Mouse (Mus musculus): ENCODE results near the gene Eif4g1. TPM values are rescaled to one million over a fixed set of nuclear protein-coding genes. Genes with fewer than 3 reads are reported as not detected.

Gene Eif4g1
- total and polyA plus RNA-seq, 3 experiments: 403 to 519 (median 473) TPM

DNA sequence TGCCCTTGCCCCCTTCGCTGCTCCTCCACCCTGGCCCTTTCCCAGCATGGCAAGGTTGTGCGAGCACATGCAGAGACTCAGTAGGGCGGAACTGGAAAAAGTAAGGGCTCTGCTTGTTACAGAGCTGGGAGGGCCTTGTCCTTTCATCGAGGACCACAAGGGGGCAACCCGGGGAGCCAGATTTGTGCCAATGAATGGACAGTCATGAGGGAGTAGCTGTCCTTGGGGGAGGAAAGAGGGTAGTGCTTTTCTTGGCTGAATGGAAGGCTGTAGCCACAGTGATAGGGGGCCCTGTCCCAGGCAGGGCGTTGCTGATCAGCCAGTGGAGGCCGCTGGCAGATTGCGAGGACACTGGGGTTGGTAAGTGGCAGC is 34.4 kb downstream of the Eif4g1 start (continued):
- peak; percentile 71 for TF ChIP-seq SMC3 (IDR thresholded peaks at IDR 0.05; ENCODE audit: low read depth, low read length)
- no peak for TF ChIP-seq SIN3A (IDR thresholded peaks at IDR 0.05; ENCODE audit: low read length)
- TF ChIP-seq CHD1 (IDR thresholded peaks at IDR 0.05; ENCODE audit: low read depth, low read length): no peak
- no peak for TF ChIP-seq ZC3H11A (IDR thresholded peaks at IDR 0.05; ENCODE audit: low read depth, low read length)
- no peak for TF ChIP-seq E2F4 (IDR thresholded peaks at IDR 0.05; ENCODE audit: insufficient replicate concordance, low read depth, low read length)
- TF ChIP-seq POLR2A (IDR thresholded peaks at IDR 0.05; ENCODE audit: low read depth, low read length): no peak
- no peak for TF ChIP-seq ZKSCAN1 (IDR thresholded peaks at IDR 0.05; ENCODE audit: borderline replicate concordance, low read depth, low read length)

DNA sequence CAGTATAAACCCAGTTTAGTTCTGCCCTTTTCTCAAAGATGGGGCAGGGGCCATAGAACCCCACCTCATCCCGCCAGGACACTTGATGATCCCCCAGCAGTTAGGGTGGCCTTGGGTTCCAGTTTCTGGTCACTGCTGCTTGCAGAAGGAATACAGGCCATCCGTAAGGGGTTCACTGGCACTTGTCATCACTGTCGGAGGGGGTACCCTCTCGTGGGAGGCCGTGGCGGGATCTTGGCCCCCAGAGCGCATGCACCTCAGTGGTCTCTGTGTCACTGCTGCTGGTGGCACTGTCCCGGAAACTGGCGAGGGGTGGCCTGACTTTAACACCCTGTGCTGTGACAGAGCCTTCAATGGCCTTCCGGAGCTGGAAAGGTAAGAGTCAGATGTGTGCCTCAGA is 35.0 kb downstream of the Eif4g1 start:
- no peak overlapping the region for H3K4me3 ChIP-seq (replicated peaks in 1 of 3; ENCODE audit: low read depth in 2 of 3, low read length in 2 of 3, poor library complexity in 1 of 3)
- dilution Hi-C loops (cut with MboI; ENCODE audit: extremely low pct_ligation_motif_present, extremely low pct_unique_long_range_greater_than_20kb, low sequenced_read_pairs): no loop called here

DNA sequence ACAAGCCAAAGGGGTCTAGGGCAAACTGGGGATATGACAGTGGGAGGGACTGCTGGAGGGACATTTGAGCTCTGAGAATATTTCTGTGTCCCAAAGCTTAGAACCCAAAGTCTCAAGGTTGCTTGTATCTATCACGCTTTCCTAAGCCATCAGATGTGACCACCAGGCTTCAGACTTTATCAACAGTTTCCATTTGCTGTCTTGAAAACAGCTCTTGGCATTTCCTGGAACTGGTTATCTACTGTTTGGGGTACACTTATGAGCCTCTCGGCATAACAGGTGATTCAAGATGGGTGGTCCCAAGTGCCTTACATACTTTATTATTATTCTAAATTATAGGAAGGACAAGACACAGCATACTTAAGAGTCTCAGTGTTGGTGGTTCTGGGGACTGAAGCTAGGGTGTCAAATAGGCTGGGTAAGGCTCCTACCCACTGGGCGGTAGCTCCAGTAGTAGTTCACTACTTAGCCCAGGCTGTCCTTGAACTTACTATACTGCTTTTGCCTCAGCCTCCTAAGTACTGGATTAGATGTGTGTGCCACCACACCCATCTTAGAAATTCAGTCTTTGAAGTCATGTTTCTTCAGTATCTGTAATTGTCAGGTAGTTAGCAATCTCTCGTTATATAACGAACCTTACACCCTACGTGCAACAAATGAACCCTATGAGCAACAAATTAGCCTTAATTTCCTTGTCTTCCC is 35.7 kb downstream of the Eif4g1 start:
- dilution Hi-C loops (cut with MboI; ENCODE audit: extremely low pct_ligation_motif_present, extremely low pct_unique_long_range_greater_than_20kb, low sequenced_read_pairs): no loop called here
- H3K27me3 ChIP-seq (replicated peaks): no peaks in the 10 kb centered on the region
- no peak for DNase-seq (ENCODE audit: extremely low read depth)
- peaks cover 13 to 58% of the 10 kb centered on the region in 2 experiments for H3K4me1 ChIP-seq (ENCODE audit: control insufficient read depth in 1 of 2, insufficient read depth in 2 of 2)
- no peak overlapping the region for H3K27ac ChIP-seq (ENCODE audit: insufficient read depth, low read depth)
- peaks cover 0 to 25% of the 10 kb centered on the region in 2 experiments for H3K36me3 ChIP-seq (replicated peaks in 1 of 2; ENCODE audit: control insufficient read depth in 1 of 2, insufficient read depth in 1 of 2, low read length in 1 of 2)
- TF ChIP-seq CTCF (conservative IDR thresholded peaks at IDR 0.05 in 1 of 2, IDR thresholded peaks at IDR 0.05 in 1 of 2; ENCODE audit: low read depth in 2 of 2, low read length in 2 of 2) (no peak), GABPA (IDR thresholded peaks at IDR 0.05; ENCODE audit: insufficient replicate concordance, low read depth, low read length) (no peak), HCFC1 (IDR thresholded peaks at IDR 0.05; ENCODE audit: low read depth, low read length) (no peak), E2F4 (IDR thresholded peaks at IDR 0.05; ENCODE audit: insufficient replicate concordance, low read depth, low read length) (no peak), TCF12 (IDR thresholded peaks at IDR 0.05; ENCODE audit: low read depth, low read length) (no peak), TBP (conservative IDR thresholded peaks at IDR 0.05; ENCODE audit: low read depth, low read length) (no peak), ZKSCAN1 (IDR thresholded peaks at IDR 0.05; ENCODE audit: borderline replicate concordance, low read depth, low read length) (no peak), POLR2A (IDR thresholded peaks at IDR 0.05; ENCODE audit: low read depth, low read length) (no peak), UBTF (IDR thresholded peaks at IDR 0.05; ENCODE audit: low read depth, low read length) (no peak), RAD21 (IDR thresholded peaks at IDR 0.05; ENCODE audit: low read depth, low read length) (no peak), SMC3 (IDR thresholded peaks at IDR 0.05; ENCODE audit: low read depth, low read length) (no peak), JUN (IDR thresholded peaks at IDR 0.05; ENCODE audit: insufficient read depth, low read depth, low read length) (no peak), ELF1 (IDR thresholded peaks at IDR 0.05; ENCODE audit: low read depth, low read length) (no peak), SIN3A (IDR thresholded peaks at IDR 0.05; ENCODE audit: low read length) (no peak)
- in situ Hi-C loops (cut with MboI; ENCODE audit: low pct_ligation_motif_present, low pct_unique_long_range_greater_than_20kb, low sequenced_read_pairs): no loop called here
- H3K4me2 ChIP-seq (ENCODE audit: insufficient read depth, low read depth, poor library complexity, severe bottlenecking): no peak overlapping the region
- H3K9ac ChIP-seq (ENCODE audit: insufficient read depth, low read depth): no peak overlapping the region
- H3K9me3 ChIP-seq (replicated peaks; ENCODE audit: low read length): no peaks in the 10 kb centered on the region
- H3K4me3 ChIP-seq (replicated peaks in 1 of 3; ENCODE audit: low read depth in 2 of 3, low read length in 2 of 3, poor library complexity in 1 of 3): no peak overlapping the region
- H3K79me2 ChIP-seq (replicated peaks; ENCODE audit: control insufficient read depth, extremely low read depth, insufficient read depth, poor library complexity, severe bottlenecking): no peaks in the 10 kb centered on the region

More for the DNA sequence above, 35.0 kb downstream of the Eif4g1 start:
- H3K27ac ChIP-seq (ENCODE audit: insufficient read depth, low read depth): peak overlapping the region; percentile 5; the same call in 1 of the 2 replicates
- H3K4me2 ChIP-seq (ENCODE audit: insufficient read depth, low read depth, poor library complexity, severe bottlenecking): no peak overlapping the region
- no peaks in the 10 kb centered on the region for H3K9me3 ChIP-seq (replicated peaks; ENCODE audit: low read length)
- H3K36me3 ChIP-seq (replicated peaks in 1 of 2; ENCODE audit: control insufficient read depth in 1 of 2, insufficient read depth in 1 of 2, low read length in 1 of 2): peaks cover 0 to 27% of the 10 kb centered on the region in 2 experiments
- TF ChIP-seq JUND (conservative IDR thresholded peaks at IDR 0.05; ENCODE audit: low read depth, low read length): no peak
- no peak overlapping the region for H3K9ac ChIP-seq (ENCODE audit: insufficient read depth, low read depth)
- no peaks in the 10 kb centered on the region for H3K27me3 ChIP-seq (replicated peaks)
- H3K4me1 ChIP-seq (ENCODE audit: control insufficient read depth in 1 of 2, insufficient read depth in 2 of 2): peaks cover 13 to 58% of the 10 kb centered on the region in 2 experiments
- no peak for DNase-seq (ENCODE audit: extremely low read depth)
- H3K79me2 ChIP-seq (replicated peaks; ENCODE audit: control insufficient read depth, extremely low read depth, insufficient read depth, poor library complexity, severe bottlenecking): no peaks in the 10 kb centered on the region
- in situ Hi-C loops (cut with MboI; ENCODE audit: low pct_ligation_motif_present, low pct_unique_long_range_greater_than_20kb, low sequenced_read_pairs): no loop called here

All from CH12.LX (cell line).